Mouse (Mus musculus) heart, adult 2 months (tissue): ENCODE results near the gene Cdh18. TPM values are rescaled to one million over a fixed set of nuclear protein-coding genes. Genes with fewer than 3 reads are reported as not detected.
"Not testable (repeated sequence)": the region's sequence is repeated elsewhere in the genome, so short reads cannot be mapped to it uniquely, and the experiment has no call there.

Experiments
- DNase-seq, 2 experiments: peaks; one replicate each; pipeline ENCODE4 v3.0.0; 2021
- H3K27ac ChIP-seq: fragments of 200-600 bp; 2 replicates; pipeline ENCODE4 v1.8.1; 2022
- H3K27me3 ChIP-seq: fragments of 200-500 bp; 2 replicates; pipeline ENCODE4 v1.6.1; 2012; ENCODE audit warnings: mild to moderate bottlenecking, low read length, inconsistent platforms, mixed read lengths; ENCODE audit not compliant: control insufficient read depth, insufficient read depth
- H3K36me3 ChIP-seq: fragments of 200-500 bp; 2 replicates; pipeline ENCODE4 v1.6.1; 2012; ENCODE audit warnings: low read length, inconsistent platforms; ENCODE audit not compliant: control insufficient read depth, insufficient read depth
- H3K4me1 ChIP-seq: fragments of 200-500 bp; 2 replicates; pipeline ENCODE4 v1.6.1; 2011; ENCODE audit warnings: low read length; ENCODE audit not compliant: control insufficient read depth, insufficient read depth
- H3K4me3 ChIP-seq: fragments of 200-600 bp; 2 replicates; pipeline ENCODE4 v1.8.1; 2022
- H3K79me2 ChIP-seq: fragments of 200-500 bp; replicated peaks from 2 replicates; pipeline ENCODE4 v1.6.1; 2012; ENCODE audit warnings: mild to moderate bottlenecking, inconsistent platforms, low read length, moderate library complexity, mixed read lengths; ENCODE audit not compliant: control insufficient read depth, insufficient read depth
- H3K9ac ChIP-seq: fragments of 200-500 bp; 2 replicates; pipeline ENCODE4 v1.6.1; 2012; ENCODE audit warnings: low read depth, mild to moderate bottlenecking, control low read depth, inconsistent platforms, low read length, mixed read lengths
- CTCF ChIP-seq: fragments of 200-600 bp; IDR thresholded peaks from 2 replicates; pipeline ENCODE4 v1.8.1; 2022; ENCODE audit warnings: antibody characterized with exemption, mild to moderate bottlenecking, moderate library complexity
- EP300 ChIP-seq: fragments of 200-500 bp; IDR thresholded peaks from 2 replicates; pipeline ENCODE4 v1.6.1; 2011; ENCODE audit warnings: low read depth, low read length, control low read depth; ENCODE audit not compliant: insufficient read depth
- POLR2A ChIP-seq: fragments of 200-500 bp; IDR thresholded peaks from 2 replicates; pipeline ENCODE4 v1.6.1; 2011; ENCODE audit warnings: mild to moderate bottlenecking, low read depth, low read length, control low read depth; ENCODE audit not compliant: insufficient read depth
- WGBS: fragments of 180-500 bp; shearing (Covaris S2); methylation state at CpG from one replicate; pipeline ENCODE4 v1.1.7; 2018; 5-methylcytosine and 5-hydroxymethylcytosine counted together
- intact Hi-C: fragments of 180-260 bp; cut with DNase I; formaldehyde crosslinking; loops from one replicate; pipeline ENCODE4 v1.15.1; 2025
- polyA plus RNA-seq: library from polyadenylated mRNA; depleted of rRNA; stranded (reverse); fragments of >200 nt; gene quantifications from 2 replicates; pipeline ENCODE4 v1.2.3, GENCODE M21; 2012
- total RNA-seq, 2 experiments: library from RNA; stranded (reverse); gene quantifications; 2 replicates each; pipeline ENCODE4 v1.2.3; 2021

Cdh18 gene
- total and polyA plus RNA-seq, 3 experiments = 0.04 TPM; not detected in 2

GRCm38 (mm10) chr15:22716376-22716775, 167.6 kb downstream of the Cdh18 start:
- Histone ChIP-seq H3K4me1 (no peaks in the 10 kb centered on the region), H3K79me2 (no peaks in the 10 kb centered on the region), H3K27ac (no peak overlapping the region), H3K27me3 (no peaks in the 10 kb centered on the region), H3K36me3 (no peaks in the 10 kb centered on the region), H3K4me3 (no peak overlapping the region), H3K9ac (no peak overlapping the region)
- intact Hi-C loops = no loop called here
- DNase-seq = no peak
- TF ChIP-seq CTCF (no peak), EP300 (no peak), POLR2A (no peak)
- WGBS = 45% methylated on average over 2 of the region's 2 CpGs

GRCm38 (mm10) chr15:22717681-22718080, 168.9 kb downstream of the Cdh18 start:
- 80% methylated on average over 3 of the region's 3 CpGs for WGBS
- no peak for DNase-seq
- no peaks in the 10 kb centered on the region for H3K4me1 ChIP-seq
- no peak overlapping the region for H3K4me3 ChIP-seq
- no peak overlapping the region for H3K9ac ChIP-seq
- no peak overlapping the region for H3K27ac ChIP-seq
- H3K79me2 ChIP-seq = no peaks in the 10 kb centered on the region
- H3K36me3 ChIP-seq = no peaks in the 10 kb centered on the region
- no peaks in the 10 kb centered on the region for H3K27me3 ChIP-seq
- no peak for TF ChIP-seq EP300
- no peak for TF ChIP-seq CTCF
- TF ChIP-seq POLR2A = no peak
- intact Hi-C loops = no loop called here

- DNase-seq = no peak
- intact Hi-C loops = no loop called here
- H3K79me2 ChIP-seq = no peaks in the 10 kb centered on the region
- H3K9ac ChIP-seq = no peak overlapping the region
- H3K4me3 ChIP-seq = no peak overlapping the region
- TF ChIP-seq EP300 (no peak), POLR2A (no peak), CTCF (no peak)
- H3K36me3 ChIP-seq = no peaks in the 10 kb centered on the region
- 35% methylated on average over 1 of the region's 1 CpGs for WGBS
- H3K27me3 ChIP-seq = no peaks in the 10 kb centered on the region
- H3K27ac ChIP-seq = no peak overlapping the region
- H3K4me1 ChIP-seq = no peaks in the 10 kb centered on the region
These were observed 177.8 kb downstream of the Cdh18 start for GRCm38 (mm10) chr15:22726574-22726973.

- DNase-seq = no peak
- no peaks in the 10 kb centered on the region for H3K27me3 ChIP-seq
- no peak overlapping the region for H3K27ac ChIP-seq
- H3K36me3 ChIP-seq = no peaks in the 10 kb centered on the region
- no peak for TF ChIP-seq POLR2A
- TF ChIP-seq EP300 = no peak
- TF ChIP-seq CTCF = no peak
- no peaks in the 10 kb centered on the region for H3K4me1 ChIP-seq
- no peak overlapping the region for H3K4me3 ChIP-seq
- no peak overlapping the region for H3K9ac ChIP-seq
- no peaks in the 10 kb centered on the region for H3K79me2 ChIP-seq
- intact Hi-C loops = no loop called here
These were observed 184.2 kb downstream of the Cdh18 start for GRCm38 (mm10) chr15:22733039-22733438.

GRCm38 (mm10) chr15:22736165-22736564, 187.3 kb downstream of the Cdh18 start:
- DNase-seq = no peak
- no peaks in the 10 kb centered on the region for H3K79me2 ChIP-seq
- no peak overlapping the region for H3K27ac ChIP-seq
- intact Hi-C loops = no loop called here
- 38% methylated on average over 3 of the region's 3 CpGs for WGBS
- H3K27me3 ChIP-seq = no peaks in the 10 kb centered on the region
- TF ChIP-seq CTCF (no peak), POLR2A (no peak), EP300 (no peak)
- no peaks in the 10 kb centered on the region for H3K4me1 ChIP-seq
- no peaks in the 10 kb centered on the region for H3K36me3 ChIP-seq
- H3K9ac ChIP-seq = no peak overlapping the region
- no peak overlapping the region for H3K4me3 ChIP-seq

GRCm38 (mm10) chr15:22761257-22761656, 212.4 kb downstream of the Cdh18 start:
- H3K79me2 ChIP-seq, H3K4me1 ChIP-seq, H3K27ac ChIP-seq, DNase-seq, H3K4me3 ChIP-seq, H3K9ac ChIP-seq, H3K36me3 ChIP-seq, intact Hi-C loops, H3K27me3 ChIP-seq: not testable (repeated sequence)

GRCm38 (mm10) chr15:22766591-22766990, 217.8 kb downstream of the Cdh18 start:
- DNase-seq, H3K4me1 ChIP-seq, intact Hi-C loops, H3K27me3 ChIP-seq, H3K9ac ChIP-seq, H3K27ac ChIP-seq, H3K79me2 ChIP-seq, H3K36me3 ChIP-seq, H3K4me3 ChIP-seq: not testable (repeated sequence)
- 81% methylated on average over 3 of the region's 3 CpGs for WGBS
